Mouse (Mus musculus): ENCODE data around the gene Samd9l. TPM values are rescaled to one million over a fixed set of nuclear protein-coding genes. Genes with fewer than 3 reads are reported as not detected.
"Not testable (repeated sequence)": the region's sequence is repeated elsewhere in the genome, so short reads cannot be mapped to it uniquely, and the experiment has no call there.

Samd9l gene
- not detected in 2 replicates for polyA plus RNA-seq (2012)

GRCm38 (mm10) chr6:3399340-3400068, at the start of gene Samd9l:
Samd9l (minus strand) TSS chr6:3399572.
- H3K4me1 ChIP-seq (ENCODE audit: control insufficient read depth); H3K9me3 ChIP-seq (ENCODE audit: control insufficient read depth, low read length); H3K36me3 ChIP-seq (ENCODE audit: control insufficient read depth); H3K27me3 ChIP-seq (ENCODE audit: control insufficient read depth): not testable (repeated sequence)
- H3K4me3 ChIP-seq (replicated peaks) = peak within 1 kb of the TSS; percentile 12

- H3K27me3 ChIP-seq (ENCODE audit: control insufficient read depth) = no peaks in the 10 kb centered on the region
- no peak for TF ChIP-seq GATA1 (IDR thresholded peaks at IDR 0.05; ENCODE audit: low read length)
- no peak for TF ChIP-seq TAL1 (IDR thresholded peaks at IDR 0.05; ENCODE audit: low read length)
- H3K4me1 ChIP-seq (ENCODE audit: control insufficient read depth) = no peaks in the 10 kb centered on the region
- H3K9me3 ChIP-seq (ENCODE audit: control insufficient read depth, low read length) = no peaks in the 10 kb centered on the region
- H3K36me3 ChIP-seq (ENCODE audit: control insufficient read depth) = no peaks in the 10 kb centered on the region
- no peak overlapping the region for H3K4me3 ChIP-seq (replicated peaks)
These were observed 48.0 kb upstream of the Samd9l start for GRCm38 (mm10) chr6:3447404-3447803.

GRCm38 (mm10) chr6:3443905-3444304, 44.5 kb upstream of the Samd9l start:
- Histone ChIP-seq H3K27me3 (ENCODE audit: control insufficient read depth) (no peaks in the 10 kb centered on the region), H3K36me3 (ENCODE audit: control insufficient read depth) (no peaks in the 10 kb centered on the region), H3K9me3 (ENCODE audit: control insufficient read depth, low read length) (no peaks in the 10 kb centered on the region), H3K4me1 (ENCODE audit: control insufficient read depth) (no peaks in the 10 kb centered on the region), H3K4me3 (replicated peaks) (no peak overlapping the region)
- TF ChIP-seq GATA1 (IDR thresholded peaks at IDR 0.05; ENCODE audit: low read length) (no peak), TAL1 (IDR thresholded peaks at IDR 0.05; ENCODE audit: low read length) (no peak)

GRCm38 (mm10) chr6:3436087-3436486, 36.7 kb upstream of the Samd9l start:
- Histone ChIP-seq H3K27me3 (ENCODE audit: control insufficient read depth) (no peaks in the 10 kb centered on the region), H3K4me3 (replicated peaks) (no peak overlapping the region), H3K36me3 (ENCODE audit: control insufficient read depth) (no peaks in the 10 kb centered on the region), H3K4me1 (ENCODE audit: control insufficient read depth) (no peaks in the 10 kb centered on the region), H3K9me3 (ENCODE audit: control insufficient read depth, low read length) (peaks cover 2% of the 10 kb centered on the region; the same call in 1 of the 2 replicates)
- no peak for TF ChIP-seq GATA1 (IDR thresholded peaks at IDR 0.05; ENCODE audit: low read length)
- no peak for TF ChIP-seq TAL1 (IDR thresholded peaks at IDR 0.05; ENCODE audit: low read length)

GRCm38 (mm10) chr6:3430976-3431375, 31.6 kb upstream of the Samd9l start:
- H3K27me3 ChIP-seq (ENCODE audit: control insufficient read depth); H3K4me3 ChIP-seq (replicated peaks); H3K36me3 ChIP-seq (ENCODE audit: control insufficient read depth); H3K4me1 ChIP-seq (ENCODE audit: control insufficient read depth); H3K9me3 ChIP-seq (ENCODE audit: control insufficient read depth, low read length): not testable (repeated sequence)

- Histone ChIP-seq H3K36me3 (ENCODE audit: control insufficient read depth) (no peaks in the 10 kb centered on the region), H3K4me1 (ENCODE audit: control insufficient read depth) (no peaks in the 10 kb centered on the region), H3K27me3 (ENCODE audit: control insufficient read depth) (no peaks in the 10 kb centered on the region), H3K9me3 (ENCODE audit: control insufficient read depth, low read length) (no peaks in the 10 kb centered on the region), H3K4me3 (replicated peaks) (no peak overlapping the region)
- TF ChIP-seq TAL1 (IDR thresholded peaks at IDR 0.05; ENCODE audit: low read length) (no peak), GATA1 (IDR thresholded peaks at IDR 0.05; ENCODE audit: low read length) (no peak)
These were observed 27.7 kb upstream of the Samd9l start for GRCm38 (mm10) chr6:3427047-3427446.

GRCm38 (mm10) chr6:3425333-3425732, 26.0 kb upstream of the Samd9l start:
- not testable (repeated sequence) for H3K27me3 ChIP-seq (ENCODE audit: control insufficient read depth); H3K4me1 ChIP-seq (ENCODE audit: control insufficient read depth); H3K36me3 ChIP-seq (ENCODE audit: control insufficient read depth); H3K9me3 ChIP-seq (ENCODE audit: control insufficient read depth, low read length); H3K4me3 ChIP-seq (replicated peaks)

GRCm38 (mm10) chr6:3424613-3425277, 25.4 kb upstream of the Samd9l start:
- H3K27me3 ChIP-seq (ENCODE audit: control insufficient read depth); H3K36me3 ChIP-seq (ENCODE audit: control insufficient read depth); H3K9me3 ChIP-seq (ENCODE audit: control insufficient read depth, low read length); H3K4me3 ChIP-seq (replicated peaks); H3K4me1 ChIP-seq (ENCODE audit: control insufficient read depth): not testable (repeated sequence)

GRCm38 (mm10) chr6:3397182-3397906, 2.0 kb downstream of the Samd9l start:
- not testable (repeated sequence) for H3K9me3 ChIP-seq (ENCODE audit: control insufficient read depth, low read length); H3K36me3 ChIP-seq (ENCODE audit: control insufficient read depth); H3K27me3 ChIP-seq (ENCODE audit: control insufficient read depth); H3K4me3 ChIP-seq (replicated peaks); H3K4me1 ChIP-seq (ENCODE audit: control insufficient read depth)

GRCm38 (mm10) chr6:3395921-3396611, 3.3 kb downstream of the Samd9l start:
- not testable (repeated sequence) for H3K4me1 ChIP-seq (ENCODE audit: control insufficient read depth); H3K4me3 ChIP-seq (replicated peaks); H3K36me3 ChIP-seq (ENCODE audit: control insufficient read depth); H3K9me3 ChIP-seq (ENCODE audit: control insufficient read depth, low read length); H3K27me3 ChIP-seq (ENCODE audit: control insufficient read depth)

Measured in erythroblast, embryonic 14.5 days (primary cell).